Mouse (Mus musculus) thymus, postnatal 0 days (tissue): ENCODE data around the gene Slc23a4. TPM values are rescaled to one million over a fixed set of nuclear protein-coding genes. Genes with fewer than 3 reads are reported as not detected.
A peak's percentile ranks its signal among the peaks of the same experiment; 100 is the strongest.

Experiments
- DNase-seq: peaks from one replicate; pipeline ENCODE4 v3.0.0-alpha.2; 2015; ENCODE audit warnings: low spot score
- polyA plus RNA-seq: library from polyadenylated mRNA; unstranded; fragments of >200 nt; fragmentation: Nextera tagmentation; extraction: Ambion mirVana; gene quantifications from 2 replicates; pipeline ENCODE4 v1.2.1, GENCODE M21; 2015

The Slc23a4 gene
- polyA plus RNA-seq, 1 experiment from 2014 or later, result 7.7 TPM

DNA sequence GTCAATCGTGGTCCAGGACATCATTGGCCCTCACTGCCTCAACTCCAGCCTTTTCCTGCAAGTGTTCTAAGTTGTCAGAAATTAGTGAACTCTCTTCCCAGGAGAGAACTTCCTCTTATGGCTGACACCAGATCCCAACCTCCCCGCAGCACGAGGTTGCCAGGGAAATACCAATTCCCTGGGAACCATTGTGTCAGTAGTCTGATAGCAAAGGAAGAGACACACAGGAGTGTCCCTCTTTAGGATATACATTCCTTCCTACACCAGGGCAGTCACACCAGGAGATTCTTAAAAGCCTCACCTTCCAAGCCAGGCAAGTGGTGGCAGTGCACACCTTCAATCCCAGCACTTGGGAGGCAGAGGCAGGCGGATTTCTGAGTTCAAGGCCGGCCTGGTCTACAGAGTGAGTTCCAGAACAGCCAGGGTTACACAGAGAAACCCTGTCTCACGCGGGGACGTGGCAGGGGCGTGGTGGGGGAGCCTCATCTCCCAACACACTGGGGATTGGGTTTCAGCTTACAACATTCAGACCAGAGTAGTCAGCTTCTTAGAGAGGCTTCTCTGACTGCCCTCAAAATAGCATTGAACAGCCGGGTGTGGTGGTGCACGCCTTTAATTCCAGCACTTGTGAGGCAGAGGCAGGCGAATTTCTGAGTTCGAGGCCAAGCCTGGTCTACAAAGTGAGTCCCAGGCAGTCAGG, 74.7 kb downstream of the Slc23a4 start:
- DNase-seq, result no peak

GRCm38 (mm10) chr6:34910371-34911219, 77.6 kb downstream of the Slc23a4 start, which contains the start of gene Wdr91:
TSS of gene Wdr91 (minus strand) at chr6:34910876.
- peak; percentile 95 for DNase-seq

DNA sequence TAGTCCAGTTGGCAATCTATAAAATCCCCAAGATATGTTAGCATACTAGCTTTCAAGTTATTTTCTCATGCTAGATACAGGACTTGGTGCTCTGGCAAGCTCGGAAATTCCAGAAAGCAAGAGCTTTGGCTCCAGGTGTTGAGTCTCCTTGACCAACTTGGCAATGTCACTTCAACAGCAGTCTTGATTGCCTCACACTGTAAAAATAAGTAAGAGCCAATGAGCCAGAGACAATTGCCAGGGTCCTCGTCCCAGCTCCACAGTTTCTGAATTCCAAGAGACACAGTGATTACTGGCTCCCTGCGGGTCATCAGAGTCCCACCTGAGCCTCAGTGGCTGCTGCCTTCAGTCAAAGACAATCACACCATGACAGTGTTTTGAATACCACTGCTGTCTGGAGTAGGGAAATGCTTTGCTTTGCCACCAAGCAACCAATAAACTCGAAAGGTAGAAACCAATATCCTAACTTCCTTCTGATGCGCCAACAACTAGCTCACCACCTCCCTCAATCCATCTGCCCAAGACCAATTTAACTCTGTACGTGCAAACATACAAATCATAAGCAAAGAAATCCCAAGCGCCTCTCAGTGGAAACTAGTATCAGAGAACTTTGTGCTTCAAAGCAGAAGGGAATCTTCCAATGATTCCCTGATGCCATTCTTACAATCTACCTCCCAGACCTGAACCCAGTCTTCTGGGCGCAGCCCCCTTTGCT, 78.4 kb downstream of the Slc23a4 start:
- DNase-seq, result no peak

DNA sequence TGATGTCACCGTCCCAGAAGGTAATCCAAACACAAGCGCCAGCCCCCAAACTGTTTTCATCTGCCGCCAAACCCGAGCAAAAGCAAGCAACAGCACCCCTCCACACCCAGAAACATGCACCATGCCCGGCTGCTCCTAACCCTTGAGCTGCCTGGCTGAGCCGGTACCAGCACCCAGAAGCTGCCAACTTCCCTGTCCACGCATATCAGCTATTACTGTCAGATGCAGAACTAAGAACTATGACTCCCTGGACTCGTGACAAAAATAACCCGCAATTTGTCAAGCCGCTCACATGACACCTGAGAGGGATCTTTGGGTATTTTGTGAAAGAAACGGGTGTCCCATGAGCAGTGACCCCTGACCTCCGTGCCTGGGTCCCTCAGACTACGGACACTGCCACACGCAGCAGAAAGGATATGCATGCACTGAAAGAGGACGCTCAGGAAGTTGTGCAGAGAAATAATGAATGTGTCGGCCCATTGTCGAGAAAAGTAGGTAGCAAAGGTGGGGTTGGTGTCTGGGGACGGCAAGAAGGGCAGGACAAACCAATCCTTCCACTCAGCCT, 80.4 kb downstream of the Slc23a4 start:
- no peak for DNase-seq

DNA sequence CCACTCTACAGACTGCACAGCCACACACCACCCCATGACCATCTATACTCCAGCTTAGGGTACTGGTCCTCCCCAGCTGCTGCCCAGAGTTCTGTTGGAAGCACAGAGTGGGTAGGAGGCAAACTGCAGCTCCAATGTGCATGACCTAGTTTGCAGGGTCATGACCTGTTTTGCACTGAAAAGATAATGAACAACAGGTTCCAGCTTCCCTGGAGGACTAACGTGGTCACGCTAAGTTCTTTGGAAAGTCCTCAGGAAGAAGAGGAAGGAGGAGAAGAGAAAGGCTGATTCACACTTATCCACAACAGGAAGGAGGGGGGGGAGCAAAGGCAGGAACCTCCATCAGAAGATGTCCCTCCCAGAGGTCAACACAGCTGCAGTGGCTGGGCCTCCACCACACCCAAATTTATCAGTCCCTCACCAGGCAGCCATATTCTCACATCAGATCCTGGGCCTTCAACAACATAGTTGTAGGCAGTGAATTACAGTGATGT, 81.0 kb downstream of the Slc23a4 start:
- no peak for DNase-seq

- DNase-seq, result no peak
These were observed 81.5 kb downstream of the Slc23a4 start for GRCm38 (mm10) chr6:34906661-34907060.

DNA sequence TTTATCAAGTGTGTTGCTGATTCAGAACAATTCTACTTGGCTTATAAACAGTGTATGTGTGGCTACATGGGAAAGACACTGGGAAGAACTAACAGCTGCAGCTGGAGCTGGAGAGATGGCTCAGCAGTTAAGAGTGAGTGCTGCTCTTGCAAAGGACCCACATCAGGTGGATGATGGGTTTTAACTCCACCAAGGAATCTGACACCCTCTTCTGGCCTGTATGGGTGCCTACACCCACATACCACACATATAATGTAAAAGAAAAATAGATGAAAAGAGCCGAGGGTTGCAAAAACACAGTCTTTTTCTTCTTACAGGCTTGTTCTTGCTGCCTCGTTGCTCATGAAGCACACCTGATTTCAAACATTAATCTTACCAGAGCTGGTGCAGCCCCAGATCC, 82.1 kb downstream of the Slc23a4 start:
- peak; percentile 18 for DNase-seq

- no peak for DNase-seq
These were observed 83.8 kb downstream of the Slc23a4 start for GRCm38 (mm10) chr6:34904361-34904760.

GRCm38 (mm10) chr6:34903851-34904250, 84.4 kb downstream of the Slc23a4 start:
- DNase-seq, result no peak

DNA sequence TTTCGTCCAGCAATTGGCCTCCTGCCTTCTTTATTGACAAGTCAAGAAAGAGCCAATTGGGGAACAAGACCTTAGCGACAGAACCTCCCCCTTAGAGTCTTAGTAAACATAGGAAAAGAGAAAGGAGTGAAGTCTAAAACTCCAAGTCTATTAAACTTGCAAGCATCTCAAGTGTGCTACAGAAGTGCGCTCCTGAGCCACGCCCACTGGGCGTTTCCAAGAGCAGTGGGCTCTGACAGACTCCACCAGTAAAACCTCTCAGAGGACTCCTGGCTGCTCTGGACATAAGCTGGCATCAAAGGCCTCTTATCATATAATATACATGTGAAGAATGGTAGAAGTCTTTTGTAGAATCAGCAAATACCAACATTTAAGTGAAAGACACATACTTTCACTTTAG, 84.8 kb downstream of the Slc23a4 start:
- DNase-seq, result no peak

DNA sequence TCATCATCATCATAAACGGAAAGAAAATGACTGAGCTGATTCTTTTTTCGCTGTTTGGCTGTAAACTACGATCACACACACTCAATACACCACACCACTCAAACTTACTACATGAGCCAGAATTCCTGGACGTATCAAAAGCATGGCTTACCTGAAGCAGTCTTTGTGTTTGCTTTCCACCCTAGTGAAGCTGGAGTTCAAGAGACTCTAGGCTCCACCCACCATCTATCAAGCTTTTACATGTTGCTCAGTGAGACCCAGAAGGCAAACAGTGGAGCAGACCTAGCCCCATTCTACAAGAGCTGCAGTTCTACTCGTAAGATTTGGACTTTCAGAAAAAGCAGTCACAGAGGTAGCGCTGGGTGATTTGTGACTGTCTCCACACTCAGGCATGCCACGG, 85.6 kb downstream of the Slc23a4 start:
- DNase-seq, result no peak

GRCm38 (mm10) chr6:34901911-34902444, 86.2 kb downstream of the Slc23a4 start:
- no peak for DNase-seq

DNA sequence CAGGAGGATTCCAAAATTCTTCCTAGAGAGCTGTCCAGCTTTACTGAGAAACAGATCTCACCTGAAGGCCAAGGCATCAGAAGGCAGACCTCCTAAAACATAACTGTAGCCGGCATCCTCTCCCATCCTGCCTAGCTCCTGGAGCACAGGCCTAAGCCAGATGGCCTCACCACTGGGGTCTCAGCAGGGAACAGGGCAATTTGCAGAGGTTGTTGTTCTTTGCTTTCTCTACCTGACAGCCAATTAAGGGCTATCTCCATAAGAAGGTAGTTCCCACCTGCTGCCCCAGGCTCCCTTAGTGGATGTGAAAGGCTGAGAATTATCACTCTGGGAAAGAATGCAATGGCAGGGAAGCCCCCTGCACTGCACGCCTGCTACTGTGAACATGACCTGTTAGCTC, 87.2 kb downstream of the Slc23a4 start:
- no peak for DNase-seq

- no peak for DNase-seq
These were observed 89.1 kb downstream of the Slc23a4 start for GRCm38 (mm10) chr6:34899127-34899526.

GRCm38 (mm10) chr6:34896168-34896780, 91.9 kb downstream of the Slc23a4 start:
- no peak for DNase-seq

DNA sequence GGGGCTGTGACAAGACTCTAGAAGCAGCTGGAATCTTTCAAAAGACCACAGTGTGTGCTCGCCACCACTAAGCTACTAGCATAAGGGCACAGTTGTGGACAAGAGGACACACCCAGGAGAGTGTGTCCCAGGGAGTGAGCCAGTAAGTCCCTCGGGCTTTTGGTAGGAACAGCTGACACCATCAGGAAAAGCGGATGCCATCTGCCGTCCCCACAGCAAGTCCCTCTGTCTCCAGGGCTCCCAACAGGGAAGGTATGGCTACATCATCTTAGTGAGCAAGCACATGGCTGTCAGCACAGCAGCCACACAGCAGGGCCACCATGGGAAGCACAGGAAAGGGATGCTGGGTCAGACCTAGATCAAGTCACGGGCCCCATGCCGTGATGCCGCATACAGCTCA, 92.6 kb downstream of the Slc23a4 start:
- DNase-seq, result no peak
